Mouse (Mus musculus): ENCODE measurements around the gene Hic2. TPM values are rescaled to one million over a fixed set of nuclear protein-coding genes. Genes with fewer than 3 reads are reported as not detected.
A peak's percentile ranks its signal among the peaks of the same experiment; 100 is the strongest.

Hic2 gene
- 7.2 and 9.0 TPM in 2 replicates for polyA plus RNA-seq (2015; fragmentation: Nextera tagmentation; extraction: Ambion mirVana)

DNA sequence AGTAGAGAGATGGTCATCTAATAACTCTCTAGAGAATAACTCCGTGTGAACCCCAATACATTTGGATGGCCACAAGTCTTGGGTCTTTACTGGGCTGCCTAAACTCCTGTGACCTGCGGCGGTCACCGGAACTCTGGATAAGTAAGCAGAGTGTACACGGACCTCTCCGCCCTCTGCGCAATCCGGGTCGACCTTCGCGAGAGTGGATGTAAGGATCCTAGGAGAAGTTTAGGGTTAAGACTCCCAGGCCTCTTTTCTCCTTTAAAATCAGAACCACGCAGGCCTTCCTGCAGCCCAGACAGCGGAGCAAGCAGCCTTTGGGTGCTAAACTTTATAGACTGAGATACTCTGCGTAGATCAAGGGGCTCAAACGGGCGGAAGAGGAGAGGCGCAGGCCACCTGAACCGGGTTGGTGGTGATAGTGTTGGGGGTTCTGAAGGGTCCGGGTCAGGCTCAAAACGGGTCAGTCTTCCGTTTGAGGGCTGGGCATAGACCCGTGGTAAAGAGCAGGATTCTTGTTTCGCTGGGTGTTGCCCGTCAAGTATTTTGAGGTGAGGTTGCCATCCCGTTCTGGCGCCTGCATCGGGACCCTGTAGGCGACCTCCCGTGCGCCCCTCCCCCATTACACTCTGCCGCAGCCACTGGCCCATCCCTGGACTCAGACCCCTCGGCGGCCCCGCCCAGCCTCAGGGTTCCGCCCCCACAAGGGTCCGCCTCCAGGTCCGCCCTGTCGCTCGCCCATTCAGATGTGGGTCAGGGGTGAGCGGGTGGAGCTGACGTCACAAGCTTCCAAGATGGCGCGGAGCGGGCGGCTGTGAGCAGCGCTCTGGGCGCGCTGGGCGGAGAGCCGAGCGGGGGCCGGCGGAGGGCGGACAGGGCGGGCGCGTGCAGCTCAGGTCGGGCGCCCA, at the start of gene Hic2:
Hic2 (plus strand) TSS at position 779 of the 908 bp plus-strand sequence.
- ATAC-seq, result peak; percentile 96
- H3K9me3 ChIP-seq (replicated peaks), result peaks cover 6% of the 10 kb centered on the region; the same call in 1 of the 2 replicates
- H3K4me2 ChIP-seq, result peak within 1 kb of the TSS; percentile 75
- no peaks in the 10 kb centered on the region for H3K27me3 ChIP-seq
- 1% methylated on average over 59 of the region's 59 CpGs for WGBS
- H3K9ac ChIP-seq, result peak within 1 kb of the TSS; percentile 95
- H3K4me1 ChIP-seq, result peaks cover 35% of the 10 kb centered on the region
- peak within 1 kb of the TSS; percentile 95 for H3K27ac ChIP-seq
- H3K4me3 ChIP-seq, result peak within 1 kb of the TSS; percentile 89
- no peaks in the 10 kb centered on the region for H3K36me3 ChIP-seq (ENCODE audit: poor library complexity, severe bottlenecking)

DNA sequence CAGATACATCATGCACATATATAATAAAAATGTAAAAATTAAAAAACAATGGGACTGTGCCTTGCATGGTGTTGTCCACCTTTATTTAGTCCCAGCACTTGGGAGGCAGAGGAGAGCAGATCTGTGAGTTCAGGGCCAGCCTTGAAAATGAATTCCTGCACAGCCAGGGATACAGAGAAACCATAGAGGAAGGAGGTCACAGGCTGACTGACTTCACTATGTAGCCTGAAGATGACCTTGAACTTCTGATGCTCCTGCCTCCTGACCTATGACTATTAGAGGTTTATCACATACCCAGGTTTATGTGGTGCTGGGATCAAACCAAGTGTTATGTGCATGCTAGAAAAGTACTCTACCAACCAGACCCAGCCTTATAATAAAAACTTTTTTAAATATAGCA, 47.9 kb upstream of the Hic2 start:
- Histone ChIP-seq H3K27me3 (no peaks in the 10 kb centered on the region), H3K4me2 (no peak overlapping the region), H3K4me3 (no peak overlapping the region), H3K27ac (no peak overlapping the region), H3K9me3 (replicated peaks) (no peaks in the 10 kb centered on the region), H3K36me3 (ENCODE audit: poor library complexity, severe bottlenecking) (peaks cover 18% of the 10 kb centered on the region), H3K4me1 (no peaks in the 10 kb centered on the region), H3K9ac (no peak overlapping the region)
- ATAC-seq, result no peak

DNA sequence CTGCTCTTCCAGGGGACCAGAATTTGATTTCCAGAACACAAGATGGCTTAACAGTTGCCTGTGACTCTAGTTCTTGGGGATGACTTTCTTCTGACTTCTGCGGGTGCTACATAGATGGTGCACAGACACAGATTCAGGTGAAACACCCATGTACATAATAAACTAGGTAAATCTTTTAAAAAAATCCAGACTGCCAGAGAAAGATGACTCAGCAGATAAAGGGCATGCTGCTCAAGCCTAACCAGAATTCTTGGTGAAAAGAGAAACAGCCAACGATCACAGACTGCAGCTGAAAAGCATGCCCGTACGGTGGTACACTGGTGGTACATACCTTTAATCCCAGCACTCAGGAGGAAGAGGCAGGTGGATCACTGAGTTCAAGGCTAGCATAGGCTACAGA, 39.5 kb upstream of the Hic2 start:
- H3K4me3 ChIP-seq, result no peak overlapping the region
- H3K9ac ChIP-seq, result no peak overlapping the region
- no peak for ATAC-seq
- no peaks in the 10 kb centered on the region for H3K27me3 ChIP-seq
- 96% methylated on average over 4 of the region's 4 CpGs for WGBS
- H3K9me3 ChIP-seq (replicated peaks), result no peaks in the 10 kb centered on the region
- peaks cover 3% of the 10 kb centered on the region; the same call in 1 of the 2 replicates for H3K4me1 ChIP-seq
- no peak overlapping the region for H3K27ac ChIP-seq
- H3K36me3 ChIP-seq (ENCODE audit: poor library complexity, severe bottlenecking), result peaks cover 9% of the 10 kb centered on the region; the same call in 1 of the 2 replicates
- no peak overlapping the region for H3K4me2 ChIP-seq

DNA sequence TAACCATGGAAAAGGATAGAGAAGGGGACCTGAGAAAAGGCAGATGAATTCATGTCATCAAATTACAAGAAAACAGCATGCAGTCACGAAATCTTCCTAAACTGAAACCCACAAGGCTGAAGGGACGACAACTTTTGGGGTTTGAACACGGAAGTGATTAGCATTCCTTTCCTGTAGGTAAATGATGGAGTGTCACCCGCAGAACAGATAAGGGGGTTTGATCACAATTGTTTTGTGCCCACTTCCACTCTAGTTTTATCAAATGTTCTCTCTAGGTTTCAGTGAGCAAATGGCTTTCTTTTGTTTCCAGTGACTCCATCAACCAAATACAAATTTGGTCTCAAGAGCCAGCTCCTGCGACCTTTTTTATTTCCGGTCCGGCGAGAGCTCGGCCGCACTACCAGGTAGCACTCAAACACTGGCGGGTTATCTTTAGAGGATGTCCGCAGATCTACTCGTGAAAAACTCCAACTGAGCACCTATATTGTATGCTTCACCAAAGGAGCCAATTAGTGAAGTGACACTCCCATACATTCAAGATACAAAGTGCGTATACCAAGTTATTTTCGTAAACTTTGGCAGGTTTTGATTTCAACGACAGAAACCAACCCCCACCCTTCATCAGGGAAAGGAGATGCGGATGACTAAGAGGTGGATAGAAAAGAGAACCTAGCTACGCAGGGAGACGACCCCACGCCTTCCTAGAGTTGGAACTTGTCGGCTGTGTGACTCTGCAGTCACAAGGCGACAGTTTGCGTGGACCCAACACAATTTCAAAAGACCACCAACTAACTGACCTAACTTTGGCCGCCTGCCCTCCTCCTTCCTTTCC, 33.0 kb upstream of the Hic2 start:
- Histone ChIP-seq H3K36me3 (ENCODE audit: poor library complexity, severe bottlenecking) (no peaks in the 10 kb centered on the region), H3K4me3 (peak overlapping the region; percentile 100)

DNA sequence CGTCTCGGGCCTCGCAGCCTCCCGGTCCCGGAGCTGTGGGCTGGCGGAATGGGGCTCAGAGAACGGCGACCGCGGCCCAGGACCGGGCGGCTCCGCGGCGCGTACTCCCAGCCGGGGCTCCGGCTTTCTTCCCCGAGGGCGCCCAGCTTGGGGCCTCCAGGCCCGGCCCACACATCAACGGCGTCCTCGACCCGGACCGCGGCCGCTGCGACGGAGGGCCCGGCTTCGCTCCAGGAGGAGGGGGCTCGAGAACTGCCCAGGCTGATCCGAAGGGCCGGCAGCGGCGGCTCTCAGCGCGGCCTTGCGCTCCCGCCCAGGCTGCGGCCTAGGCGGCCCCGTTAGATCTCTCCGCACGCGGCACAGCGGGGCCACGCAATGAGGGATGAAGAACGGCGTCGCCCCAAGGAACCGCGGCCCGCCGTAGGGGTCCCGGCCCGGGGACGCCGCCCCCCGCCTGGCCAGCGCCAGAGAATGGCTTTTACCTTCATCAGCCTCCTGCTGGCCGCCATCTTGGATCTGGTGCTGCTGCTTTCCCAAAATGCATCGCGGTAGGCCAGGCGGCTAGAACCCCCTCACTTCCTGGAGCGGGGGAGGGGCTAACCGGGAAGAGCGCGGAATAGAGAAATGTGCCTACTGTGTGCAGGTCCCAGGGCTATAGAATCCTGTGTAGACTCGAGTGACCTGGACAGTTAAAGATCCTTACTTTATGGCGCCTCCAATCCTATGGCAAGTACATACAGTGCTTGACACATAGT, 32.2 kb upstream of the Hic2 start:
- no peaks in the 10 kb centered on the region for H3K36me3 ChIP-seq (ENCODE audit: poor library complexity, severe bottlenecking)
- H3K27ac ChIP-seq, result peak overlapping the region; percentile 78
- no peaks in the 10 kb centered on the region for H3K27me3 ChIP-seq
- peak overlapping the region; percentile 100 for H3K9ac ChIP-seq
- H3K9me3 ChIP-seq (replicated peaks), result no peaks in the 10 kb centered on the region
- WGBS, result under 1% methylated on average over 64 of the region's 72 CpGs
- H3K4me3 ChIP-seq, result peak overlapping the region; percentile 100
- ATAC-seq, result peak; percentile 90
- H3K4me1 ChIP-seq, result peaks cover 19% of the 10 kb centered on the region
- peak overlapping the region; percentile 89 for H3K4me2 ChIP-seq

More for the DNA sequence above, 33.0 kb upstream of the Hic2 start:
- 0 out of 2 replicates have a peak, but pooled peaks have one; percentile 13 for ATAC-seq
- H3K4me2 ChIP-seq, result peak overlapping the region; percentile 89
- no peaks in the 10 kb centered on the region for H3K9me3 ChIP-seq (replicated peaks)
- no peaks in the 10 kb centered on the region for H3K27me3 ChIP-seq
- H3K9ac ChIP-seq, result peak overlapping the region; percentile 100
- WGBS, result 8% methylated on average over 24 of the region's 24 CpGs
- peak overlapping the region; percentile 78; the same call in 1 of the 2 replicates for H3K27ac ChIP-seq
- H3K4me1 ChIP-seq, result peaks cover 19% of the 10 kb centered on the region

DNA sequence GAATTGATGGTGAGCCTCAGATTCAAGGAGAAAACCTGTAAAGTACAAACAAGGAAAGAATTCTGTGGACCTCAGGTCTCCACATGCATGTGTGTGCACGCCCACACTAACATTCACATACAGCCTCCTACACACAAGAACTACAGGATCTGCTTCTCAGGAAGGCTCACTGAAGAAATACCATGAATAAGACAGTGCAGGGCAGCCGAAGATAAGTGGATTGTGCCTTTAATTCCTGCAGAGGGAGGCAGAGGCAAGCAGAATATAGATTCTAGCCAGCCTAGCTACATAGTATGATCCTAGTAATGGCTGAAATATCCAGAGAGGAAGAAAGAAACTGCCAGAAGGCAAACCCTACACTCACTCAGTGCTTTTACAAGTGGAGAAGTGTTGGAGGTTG, 31.4 kb upstream of the Hic2 start:
- Histone ChIP-seq H3K4me2 (no peak overlapping the region), H3K27me3 (peaks cover 7% of the 10 kb centered on the region; the same call in 1 of the 2 replicates), H3K36me3 (ENCODE audit: poor library complexity, severe bottlenecking) (no peaks in the 10 kb centered on the region), H3K27ac (no peak overlapping the region), H3K4me1 (peaks cover 17% of the 10 kb centered on the region), H3K4me3 (no peak overlapping the region), H3K9ac (no peak overlapping the region), H3K9me3 (replicated peaks) (no peaks in the 10 kb centered on the region)
- 68% methylated on average over 2 of the region's 2 CpGs for WGBS
- ATAC-seq, result peak; percentile 48

DNA sequence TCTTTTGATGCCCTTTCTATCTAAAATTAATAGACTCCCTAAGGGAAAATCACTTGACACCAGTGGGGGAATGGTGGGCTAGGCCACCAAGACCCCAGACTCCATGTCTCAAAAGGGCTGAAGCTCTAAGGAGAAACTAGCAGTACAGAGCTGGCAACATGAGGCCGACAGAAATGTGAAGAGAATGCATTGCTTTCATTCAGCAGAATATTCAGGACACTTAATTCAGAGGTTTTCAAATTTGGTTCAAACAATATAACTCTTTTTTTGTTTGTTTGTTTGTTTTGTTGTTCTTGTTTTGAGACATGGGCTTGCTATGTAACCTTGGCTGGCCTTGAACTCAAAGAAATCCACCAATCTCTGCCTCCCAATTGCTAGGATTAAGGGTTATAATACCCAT, 30.8 kb upstream of the Hic2 start, which contains the start of gene Ube2l3:
Ube2l3 (minus strand) TSS at position 101 of the 400 bp plus-strand sequence.
- H3K4me3 ChIP-seq, result peak within 1 kb of the TSS; percentile 100
- H3K27ac ChIP-seq, result no peak within 1 kb of the TSS
- no peaks in the 10 kb centered on the region for H3K36me3 ChIP-seq (ENCODE audit: poor library complexity, severe bottlenecking)
- no peaks in the 10 kb centered on the region for H3K9me3 ChIP-seq (replicated peaks)
- H3K27me3 ChIP-seq, result peaks cover 7% of the 10 kb centered on the region; the same call in 1 of the 2 replicates
- peaks cover 16% of the 10 kb centered on the region for H3K4me1 ChIP-seq
- peak within 1 kb of the TSS; percentile 100; the same call in 1 of the 2 replicates for H3K9ac ChIP-seq
- H3K4me2 ChIP-seq, result peak within 1 kb of the TSS; percentile 89
- 80% methylated on average over 1 of the region's 1 CpGs for WGBS
- ATAC-seq, result no peak

DNA sequence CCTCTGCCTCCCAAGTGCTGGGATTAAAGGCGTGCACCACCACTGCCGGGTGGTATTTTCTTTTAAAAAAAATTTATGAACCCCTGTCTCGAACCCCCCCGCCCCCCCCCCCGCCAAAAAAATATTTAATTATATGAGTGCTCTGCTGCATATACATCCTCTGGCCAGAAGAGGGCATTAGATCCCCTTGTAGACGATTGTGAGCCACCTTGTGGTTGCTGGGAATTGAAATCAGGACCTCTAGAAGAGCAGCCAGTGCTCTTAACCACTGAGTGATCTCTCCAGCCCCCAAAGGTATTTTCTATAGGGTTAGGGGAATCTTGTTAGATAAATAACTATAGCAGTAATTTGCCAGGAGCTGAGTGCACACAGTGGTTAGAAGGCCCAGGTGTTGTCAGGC, 28.4 kb upstream of the Hic2 start:
- H3K27me3 ChIP-seq, result peaks cover 7% of the 10 kb centered on the region; the same call in 1 of the 2 replicates
- 4% methylated on average over 6 of the region's 6 CpGs for WGBS

DNA sequence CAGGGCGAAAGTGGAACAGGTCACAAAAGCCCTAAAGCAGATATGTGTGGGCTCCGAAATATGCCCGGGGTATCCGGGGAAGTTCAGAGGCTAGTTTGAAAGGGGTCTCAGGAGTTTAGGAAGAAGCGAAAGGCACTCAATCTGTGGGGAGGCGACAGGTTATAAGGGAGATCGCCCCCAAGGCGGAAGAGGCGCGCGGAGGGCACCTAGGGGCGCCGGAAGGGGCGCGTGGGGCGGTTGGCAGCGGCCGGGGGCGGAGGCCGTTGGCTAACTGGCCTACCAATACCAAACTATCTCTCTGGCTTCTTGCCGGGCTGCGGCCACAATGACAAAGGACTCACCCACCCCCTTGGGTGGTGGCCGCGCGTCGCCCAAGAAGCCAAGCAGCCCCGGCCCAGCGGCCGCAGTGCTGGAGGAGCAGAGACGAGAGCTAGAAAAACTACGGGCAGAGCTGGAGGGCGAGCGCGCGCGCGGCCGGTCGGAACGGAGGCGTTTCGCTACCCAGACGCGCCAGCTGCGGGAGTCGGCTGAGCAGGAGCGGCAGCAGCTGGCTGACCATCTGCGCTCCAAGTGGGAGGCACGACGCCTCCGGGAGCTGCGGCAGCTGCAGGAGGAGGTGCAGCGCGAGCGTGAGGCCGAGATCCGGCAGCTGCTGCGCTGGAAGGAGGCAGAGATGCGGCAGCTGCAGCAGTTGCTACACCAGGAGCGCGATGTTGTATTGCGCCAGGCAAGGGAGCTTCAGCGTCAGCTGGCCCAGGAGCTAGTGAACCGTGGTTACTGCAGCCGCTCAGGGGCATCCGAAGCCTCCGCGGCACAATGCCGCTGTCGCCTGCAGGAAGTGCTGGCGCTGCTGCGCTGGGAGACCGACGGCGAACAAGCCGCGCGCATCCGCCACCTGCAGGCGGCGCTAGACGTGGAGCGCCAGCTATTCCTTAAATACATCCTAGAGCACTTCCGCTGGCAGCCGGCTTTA, 24.7 kb upstream of the Hic2 start, which contains the start of gene Rimbp3:
Rimbp3 (plus strand) TSS at position 215 of the 973 bp plus-strand sequence.
- no peaks in the 10 kb centered on the region for H3K36me3 ChIP-seq (ENCODE audit: poor library complexity, severe bottlenecking)
- peak within 1 kb of the TSS; percentile 96 for H3K4me2 ChIP-seq
- peak; percentile 91 for ATAC-seq
- peaks cover 23% of the 10 kb centered on the region for H3K4me1 ChIP-seq
- H3K9ac ChIP-seq, result peak within 1 kb of the TSS; percentile 74
- H3K27me3 ChIP-seq, result peaks cover 11% of the 10 kb centered on the region
- WGBS, result under 1% methylated on average over 84 of the region's 85 CpGs
- peak within 1 kb of the TSS; percentile 59 for H3K4me3 ChIP-seq
- peak within 1 kb of the TSS; percentile 94 for H3K27ac ChIP-seq
- H3K9me3 ChIP-seq (replicated peaks), result no peaks in the 10 kb centered on the region

More for the DNA sequence above, 28.4 kb upstream of the Hic2 start:
- no peak overlapping the region for H3K9ac ChIP-seq
- H3K36me3 ChIP-seq (ENCODE audit: poor library complexity, severe bottlenecking), result no peaks in the 10 kb centered on the region
- no peaks in the 10 kb centered on the region for H3K9me3 ChIP-seq (replicated peaks)
- no peak overlapping the region for H3K27ac ChIP-seq
- H3K4me1 ChIP-seq, result peaks cover 20% of the 10 kb centered on the region
- H3K4me2 ChIP-seq, result no peak overlapping the region
- H3K4me3 ChIP-seq, result no peak overlapping the region
- no peak for ATAC-seq

DNA sequence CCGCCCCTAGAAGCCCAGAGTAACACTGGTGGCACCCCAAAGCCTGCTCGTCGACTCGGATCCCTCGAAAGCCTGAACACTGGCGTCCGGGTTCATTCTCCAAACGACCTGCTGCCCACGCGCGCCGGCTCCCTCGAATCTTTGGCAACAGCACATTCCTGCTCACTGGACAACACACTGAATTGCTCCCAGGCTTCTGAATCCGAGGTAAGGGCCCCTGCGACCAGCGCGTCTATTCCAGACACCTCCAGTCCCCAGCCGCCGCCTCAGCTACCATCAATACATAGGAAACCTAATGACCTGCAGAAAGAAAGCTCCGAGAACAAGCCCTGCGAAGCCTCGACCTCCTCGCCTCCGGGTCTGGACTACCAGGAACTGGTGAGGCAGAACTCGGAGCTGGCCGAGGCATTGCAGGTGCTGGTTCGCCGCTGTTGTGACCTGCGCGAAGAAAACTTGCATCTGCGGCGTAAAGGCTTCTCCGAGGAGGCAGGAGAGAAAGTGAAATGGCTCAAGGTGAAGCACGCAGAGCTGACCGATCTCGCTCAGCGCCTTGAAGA, 23.9 kb upstream of the Hic2 start:
- peaks cover 11% of the 10 kb centered on the region for H3K27me3 ChIP-seq
- H3K27ac ChIP-seq, result peak overlapping the region; percentile 94
- H3K4me3 ChIP-seq, result peak overlapping the region; percentile 59
- peak; percentile 9 for ATAC-seq
- peak overlapping the region; percentile 74 for H3K9ac ChIP-seq
- no peaks in the 10 kb centered on the region for H3K9me3 ChIP-seq (replicated peaks)
- H3K4me1 ChIP-seq, result peaks cover 23% of the 10 kb centered on the region
- peak overlapping the region; percentile 96 for H3K4me2 ChIP-seq
- H3K36me3 ChIP-seq (ENCODE audit: poor library complexity, severe bottlenecking), result no peaks in the 10 kb centered on the region
- 1% methylated on average over 37 of the region's 37 CpGs for WGBS
